Mouse (Mus musculus) kidney, postnatal 14 days (tissue): Measurements from ENCODE around the gene Akip1.
A peak's percentile ranks its signal among the peaks of the same experiment; 100 is the strongest.

Experiments
- DNase-seq: peaks from one replicate; pipeline ENCODE4 v3.0.0; 2022; ENCODE audit warnings: mixed read lengths

The Akip1 gene

GRCm38 (mm10) chr7:109708961-109709382, 5.5 kb downstream of the Akip1 start:
- peak; percentile 79 for DNase-seq

GRCm38 (mm10) chr7:109710069-109710468, 6.6 kb downstream of the Akip1 start:
- DNase-seq, result no peak

GRCm38 (mm10) chr7:109712198-109712597, 8.7 kb downstream of the Akip1 start:
- DNase-seq, result no peak

DNA sequence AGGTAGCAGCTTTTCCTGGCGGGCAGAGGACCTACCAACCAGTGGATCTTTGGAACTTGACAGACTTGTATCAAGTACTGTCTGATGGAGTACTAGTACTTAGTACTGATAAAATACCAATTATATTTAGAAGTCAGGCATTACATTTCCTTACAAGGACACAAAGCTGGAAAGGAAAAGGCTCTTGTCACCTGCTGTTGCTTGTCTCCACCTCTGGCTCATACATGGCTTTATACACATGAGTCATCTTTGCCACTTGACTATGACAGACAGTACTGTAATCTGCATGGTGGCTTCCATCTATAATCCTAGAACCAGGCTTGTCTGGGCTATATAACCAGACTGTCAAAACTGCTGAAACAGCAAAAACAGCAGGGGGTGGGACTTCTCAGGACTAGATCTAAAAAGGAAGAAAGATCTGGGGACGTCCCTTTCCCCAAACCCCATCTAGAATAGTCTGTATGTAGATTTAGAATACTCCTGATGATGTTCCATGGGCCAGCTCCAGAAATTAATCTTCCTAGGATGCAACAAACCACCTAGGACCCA, 10.0 kb downstream of the Akip1 start:
- DNase-seq, result no peak

GRCm38 (mm10) chr7:109719286-109719685, 15.8 kb downstream of the Akip1 start:
- peak; percentile 59 for DNase-seq

DNA sequence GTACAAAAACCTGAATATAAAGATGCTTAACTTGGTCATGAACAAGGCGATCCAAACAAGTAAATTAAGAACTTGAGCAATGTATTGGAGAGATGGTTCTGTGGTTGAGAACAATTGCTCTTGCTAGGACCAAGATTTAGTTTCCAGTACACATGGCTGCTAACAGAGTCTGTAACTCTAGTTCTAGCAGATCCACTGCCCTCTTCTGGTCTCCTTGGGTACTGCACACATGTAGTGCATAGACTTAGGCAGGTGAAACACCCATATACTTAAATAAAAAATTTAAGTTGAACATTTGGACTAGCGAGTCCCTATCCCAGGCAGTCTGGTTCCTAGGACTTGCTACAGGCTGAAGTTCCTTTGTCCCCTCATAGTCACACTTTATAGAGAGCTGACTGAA, 19.1 kb downstream of the Akip1 start:
- no peak for DNase-seq

- DNase-seq, result no peak
Observed at GRCm38 (mm10) chr7:109723114-109723513, 19.6 kb downstream of the Akip1 start.

GRCm38 (mm10) chr7:109723697-109724096, 20.2 kb downstream of the Akip1 start, which contains the start of gene BC051019:
TSS of gene BC051019 (minus strand) at chr7:109723850.
- no peak for DNase-seq

GRCm38 (mm10) chr7:109731626-109732025, 28.1 kb downstream of the Akip1 start, which contains the start of gene Ascl3:
TSS of gene Ascl3 (minus strand) at chr7:109731726.
- no peak for DNase-seq

DNA sequence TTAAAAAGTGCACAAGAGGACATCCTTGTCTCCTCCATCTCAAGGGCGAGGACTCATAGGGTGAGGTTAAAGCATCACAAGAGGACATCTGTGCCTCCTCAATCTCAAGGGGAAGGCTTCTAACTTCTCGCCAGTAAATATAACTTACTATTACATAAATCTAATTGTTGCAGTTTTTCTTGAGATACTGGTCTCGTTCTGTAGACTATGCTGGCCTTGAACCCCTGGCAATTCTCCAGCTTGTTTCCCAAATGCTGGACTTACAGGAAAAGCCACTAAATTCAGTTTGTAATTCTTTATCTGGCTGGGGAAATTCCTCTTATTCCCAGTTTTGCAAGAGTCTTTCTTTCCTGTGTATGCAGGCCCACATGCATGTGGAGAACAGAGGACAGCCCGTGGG, 31.3 kb downstream of the Akip1 start:
- peak; percentile 67 for DNase-seq

- DNase-seq, result no peak
Observed at GRCm38 (mm10) chr7:109739822-109740370, 36.4 kb downstream of the Akip1 start.

GRCm38 (mm10) chr7:109741060-109741459, 37.6 kb downstream of the Akip1 start:
- no peak for DNase-seq

GRCm38 (mm10) chr7:109741703-109742102, 38.2 kb downstream of the Akip1 start:
- DNase-seq, result no peak

DNA sequence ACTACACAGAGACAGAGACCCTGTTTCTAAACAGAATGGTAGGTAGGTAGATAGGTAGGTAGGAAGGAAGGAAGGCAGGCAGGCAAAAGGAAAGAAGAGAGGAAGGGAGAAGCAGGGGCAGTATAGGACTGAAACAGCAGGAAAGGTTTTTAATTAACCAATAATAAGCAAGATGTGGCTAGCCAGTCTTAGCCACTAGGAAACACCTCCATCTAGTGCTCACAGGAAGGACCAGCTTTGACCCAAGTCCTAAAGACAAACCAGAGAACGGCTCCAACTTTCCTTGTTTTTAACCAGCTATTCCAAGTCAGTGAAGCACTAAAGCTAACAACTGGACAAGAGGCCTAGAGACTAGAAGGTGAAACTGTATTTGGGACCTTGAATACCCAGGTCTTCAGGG, 44.3 kb downstream of the Akip1 start:
- peak; percentile 23 for DNase-seq

DNA sequence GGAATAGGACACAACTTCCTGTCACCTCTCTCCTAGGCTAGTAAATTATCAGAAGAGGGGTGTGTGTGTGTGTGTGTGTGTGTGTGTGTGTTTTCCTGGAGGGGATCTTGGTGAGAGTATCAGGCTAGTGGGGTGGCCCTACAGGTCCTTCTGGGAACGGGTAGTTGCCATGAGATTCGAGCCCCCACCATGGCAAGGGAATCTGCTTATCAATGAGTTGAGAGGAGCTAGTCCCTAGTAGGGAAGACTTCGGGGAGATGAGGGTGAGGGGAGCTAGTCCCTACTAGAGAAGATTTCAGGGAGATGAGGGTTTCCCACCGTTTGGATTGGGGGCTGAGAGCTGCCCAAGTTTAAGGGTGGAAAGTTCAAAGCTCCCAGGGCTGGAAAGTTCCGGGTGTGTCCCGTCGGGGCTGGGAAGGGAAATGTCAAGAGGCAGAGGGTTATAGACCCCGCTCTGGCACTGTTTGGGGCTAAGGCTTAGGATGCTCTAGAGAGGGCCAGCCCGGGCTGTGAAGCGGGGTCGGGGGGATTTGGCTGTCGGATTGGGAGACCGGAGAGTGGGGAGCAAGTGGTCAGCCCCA, 48.0 kb downstream of the Akip1 start:
- peak; percentile 23 for DNase-seq

- DNase-seq, result peak; percentile 91
Observed at GRCm38 (mm10) chr7:109752008-109752925, 48.8 kb downstream of the Akip1 start, which contains the start of gene Tmem9b. TSS of gene Tmem9b (minus strand) at chr7:109752875.

DNA sequence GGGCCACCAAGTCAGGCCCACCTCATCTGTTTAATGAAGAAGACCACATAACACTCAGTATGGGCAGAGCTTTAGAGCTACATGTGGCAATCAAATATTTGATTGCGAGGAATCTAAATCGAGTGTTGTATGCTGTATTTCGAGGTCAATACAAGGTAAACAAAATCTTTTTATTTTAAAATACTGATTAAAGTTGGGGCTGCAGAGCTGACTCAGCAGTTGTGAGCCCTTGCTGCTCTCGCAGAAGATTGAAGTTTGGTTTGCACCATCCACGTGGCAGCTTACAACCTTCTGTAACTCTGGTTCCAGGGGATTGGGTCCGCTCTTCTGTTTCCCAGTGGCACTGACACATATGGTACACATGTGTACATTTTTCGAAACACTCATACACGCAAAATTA, 50.5 kb downstream of the Akip1 start:
- no peak for DNase-seq

- peak; percentile 46 for DNase-seq
Observed at GRCm38 (mm10) chr7:109756291-109756690, 52.8 kb downstream of the Akip1 start.
